Mouse (Mus musculus): ENCODE measurements around the gene Dbnl.
"Not testable (repeated sequence)": the region's sequence is repeated elsewhere in the genome, so short reads cannot be mapped to it uniquely, and the experiment has no call there.

The Dbnl gene

GRCm38 (mm10) chr11:5796939-5797338 lies 8.7 kb downstream of the Dbnl start:
- no peak for DNase-seq

GRCm38 (mm10) chr11:5797371-5797770 lies 9.1 kb downstream of the Dbnl start:
- no peak for DNase-seq

- DNase-seq: no peak
These were observed 9.6 kb downstream of the Dbnl start for GRCm38 (mm10) chr11:5797928-5798327.

GRCm38 (mm10) chr11:5799621-5800490 lies 11.6 kb downstream of the Dbnl start:
- no peak for DNase-seq

GRCm38 (mm10) chr11:5801511-5801910 lies 13.2 kb downstream of the Dbnl start:
- DNase-seq: no peak

- DNase-seq: no peak
These were observed 13.7 kb downstream of the Dbnl start for GRCm38 (mm10) chr11:5802005-5802404.

- no peak for DNase-seq
These were observed 14.3 kb downstream of the Dbnl start for GRCm38 (mm10) chr11:5802457-5803217.

GRCm38 (mm10) chr11:5803551-5803981 lies 15.3 kb downstream of the Dbnl start, which contains the start of gene Pgam2:
Gene Pgam2, minus strand, starts transcription at chr11:5803733.
- DNase-seq: no peak

GRCm38 (mm10) chr11:5804174-5804573 lies 15.9 kb downstream of the Dbnl start:
- DNase-seq: no peak

GRCm38 (mm10) chr11:5805711-5806110 lies 17.4 kb downstream of the Dbnl start:
- DNase-seq: no peak

GRCm38 (mm10) chr11:5807956-5808355 lies 19.7 kb downstream of the Dbnl start:
- DNase-seq: no peak

- DNase-seq: not testable (repeated sequence)
These were observed 21.2 kb downstream of the Dbnl start for GRCm38 (mm10) chr11:5809487-5809886.

- DNase-seq: no peak
These were observed 25.1 kb downstream of the Dbnl start for GRCm38 (mm10) chr11:5813381-5813780.

GRCm38 (mm10) chr11:5819223-5819622 lies 30.9 kb downstream of the Dbnl start:
- no peak for DNase-seq

- DNase-seq: no peak
These were observed 37.1 kb downstream of the Dbnl start for GRCm38 (mm10) chr11:5825432-5825831.

- DNase-seq: no peak
These were observed 39.6 kb downstream of the Dbnl start for GRCm38 (mm10) chr11:5827931-5828330.

GRCm38 (mm10) chr11:5828509-5829191 lies 40.4 kb downstream of the Dbnl start:
- DNase-seq: no peak

GRCm38 (mm10) chr11:5829327-5829726 lies 41.0 kb downstream of the Dbnl start:
- DNase-seq: no peak

GRCm38 (mm10) chr11:5834506-5834905 lies 46.2 kb downstream of the Dbnl start:
- DNase-seq: no peak

- no peak for DNase-seq
These were observed 46.8 kb downstream of the Dbnl start for GRCm38 (mm10) chr11:5835057-5835456.

- peak; percentile 43 to 45 for DNase-seq
These were observed 47.8 kb downstream of the Dbnl start for GRCm38 (mm10) chr11:5836126-5836525.

GRCm38 (mm10) chr11:5837251-5838246 lies 49.3 kb downstream of the Dbnl start, which contains the start of gene Polm:
Gene Polm, minus strand, starts transcription at chr11:5838016.
- DNase-seq: peak; percentile 96 to 97

Data from cerebellum, adult 18-20 months (tissue).